Mouse (Mus musculus): Measurements from ENCODE around the gene Cntnap2.

Gene Cntnap2

GRCm38 (mm10) chr6:45059091-45059490 lies at the start of gene Cntnap2:
Gene Cntnap2 (plus strand): TSS chr6:45059357.
- in situ Hi-C loops (cut with MboI, MseI): no loop called here

- in situ Hi-C loops (cut with MboI, MseI): no loop called here
Observed at GRCm38 (mm10) chr6:45026011-45026682, 33.0 kb upstream of the Cntnap2 start.

GRCm38 (mm10) chr6:45039454-45039853 lies 19.7 kb upstream of the Cntnap2 start:
- in situ Hi-C loops (cut with MboI, MseI): no loop called here

GRCm38 (mm10) chr6:45059556-45060471 lies 657 bp downstream of the Cntnap2 start:
- in situ Hi-C loops (cut with MboI, MseI): no loop called here

GRCm38 (mm10) chr6:45062214-45062997 lies 3.2 kb downstream of the Cntnap2 start:
- in situ Hi-C loops (cut with MboI, MseI): no loop called here

GRCm38 (mm10) chr6:45088304-45088703 lies 29.1 kb downstream of the Cntnap2 start:
- in situ Hi-C loops (cut with MboI, MseI): no loop called here

- in situ Hi-C loops (cut with MboI, MseI): no loop called here
Observed at GRCm38 (mm10) chr6:45113613-45114012, 54.5 kb downstream of the Cntnap2 start.

- in situ Hi-C loops (cut with MboI, MseI): no loop called here
Observed at GRCm38 (mm10) chr6:45144882-45145281, 85.7 kb downstream of the Cntnap2 start.

- in situ Hi-C loops (cut with MboI, MseI): loop anchor here in 1 of 2 experiments (10.0 kb wide), 1 partner anchor 1300 kb away; no protein-coding TSS in a partner anchor
Observed at GRCm38 (mm10) chr6:45205039-45205438, 145.9 kb downstream of the Cntnap2 start.

- in situ Hi-C loops (cut with MboI, MseI): loop anchor here (5.0 kb wide), 1 partner anchor 1098 kb away; no protein-coding TSS in a partner anchor
Observed at GRCm38 (mm10) chr6:45214330-45214729, 155.2 kb downstream of the Cntnap2 start.

GRCm38 (mm10) chr6:45229002-45229401 lies 169.8 kb downstream of the Cntnap2 start:
- in situ Hi-C loops (cut with MboI, MseI): no loop called here

GRCm38 (mm10) chr6:45232571-45232970 lies 173.4 kb downstream of the Cntnap2 start:
- in situ Hi-C loops (cut with MboI, MseI): no loop called here

- in situ Hi-C loops (cut with MboI, MseI): no loop called here
Observed at GRCm38 (mm10) chr6:45236531-45236930, 177.4 kb downstream of the Cntnap2 start.

- in situ Hi-C loops (cut with MboI, MseI): no loop called here
Observed at GRCm38 (mm10) chr6:45238117-45238516, 179.0 kb downstream of the Cntnap2 start.

- in situ Hi-C loops (cut with MboI, MseI): no loop called here
Observed at GRCm38 (mm10) chr6:45241218-45241617, 182.1 kb downstream of the Cntnap2 start.

- in situ Hi-C loops (cut with MboI, MseI): no loop called here
Observed at GRCm38 (mm10) chr6:45244680-45245079, 185.5 kb downstream of the Cntnap2 start.

GRCm38 (mm10) chr6:45258047-45258446 lies 198.9 kb downstream of the Cntnap2 start:
- in situ Hi-C loops (cut with MboI, MseI): no loop called here

GRCm38 (mm10) chr6:45271537-45271936 lies 212.4 kb downstream of the Cntnap2 start:
- in situ Hi-C loops (cut with MboI, MseI): no loop called here

- in situ Hi-C loops (cut with MboI, MseI): no loop called here
Observed at GRCm38 (mm10) chr6:45273259-45273775, 214.2 kb downstream of the Cntnap2 start.

- in situ Hi-C loops (cut with MboI, MseI): no loop called here
Observed at GRCm38 (mm10) chr6:45290154-45290553, 231.0 kb downstream of the Cntnap2 start.

GRCm38 (mm10) chr6:45317455-45317854 lies 258.3 kb downstream of the Cntnap2 start:
- in situ Hi-C loops (cut with MboI, MseI): loop anchor here in 1 of 2 experiments (10.0 kb wide), 1 partner anchor 1637 kb away; no protein-coding TSS in a partner anchor

All from T-helper 17 cell (primary cell).